Mouse (Mus musculus): ENCODE results near the gene Zfp423. TPM values are rescaled to one million over a fixed set of nuclear protein-coding genes. Genes with fewer than 3 reads are reported as not detected.

Gene Zfp423
- total and polyA plus RNA-seq, 2 experiments from 2014 or later: 1.9 to 7.9 TPM

GRCm38 (mm10) chr8:87915763-87916162 lies 43.6 kb downstream of the Zfp423 start:
- Histone ChIP-seq H3K4me3 (ENCODE audit: low read depth, low read length) (no peak overlapping the region), H3K4me1 (ENCODE audit: control insufficient read depth, insufficient read depth) (peaks cover 7% of the 10 kb centered on the region; the same call in 1 of the 2 replicates), H3K4me2 (ENCODE audit: low read depth, low read length) (no peak overlapping the region), H3K9ac (replicated peaks; ENCODE audit: low read depth, low read length) (no peak overlapping the region), H3K9me3 (replicated peaks; ENCODE audit: control insufficient read depth, low read length) (no peaks in the 10 kb centered on the region), H3K27me3 (ENCODE audit: control insufficient read depth, insufficient read depth, low read length) (no peaks in the 10 kb centered on the region), H3K36me3 (replicated peaks; ENCODE audit: control insufficient read depth, insufficient read depth, low read length) (no peaks in the 10 kb centered on the region), H3K27ac (ENCODE audit: low read depth) (no peak overlapping the region)
- WGBS: 62% methylated on average over 9 of the region's 9 CpGs
- TF ChIP-seq EP300 (IDR thresholded peaks at IDR 0.05; ENCODE audit: low read depth) (no peak; the same call in 1 of the 2 replicates), CTCF (IDR thresholded peaks at IDR 0.05; ENCODE audit: low read depth) (no peak)
- no peak for DNase-seq (ENCODE audit: low spot score)
- peak; percentile 31; the same call in 1 of the 2 replicates for ATAC-seq (ENCODE audit: insufficient read depth, low read depth)

- no peaks in the 10 kb centered on the region for H3K36me3 ChIP-seq (replicated peaks; ENCODE audit: control insufficient read depth, insufficient read depth, low read length)
- TF ChIP-seq CTCF (IDR thresholded peaks at IDR 0.05; ENCODE audit: low read depth): no peak
- TF ChIP-seq EP300 (IDR thresholded peaks at IDR 0.05; ENCODE audit: low read depth): no peak
- ATAC-seq (ENCODE audit: insufficient read depth, low read depth) (no peak), DNase-seq (ENCODE audit: low spot score) (no peak)
- 43% methylated on average over 6 of the region's 6 CpGs for WGBS
- H3K27me3 ChIP-seq (ENCODE audit: control insufficient read depth, insufficient read depth, low read length): no peaks in the 10 kb centered on the region
- H3K9me3 ChIP-seq (replicated peaks; ENCODE audit: control insufficient read depth, low read length): no peaks in the 10 kb centered on the region
- no peak overlapping the region for H3K4me3 ChIP-seq (ENCODE audit: low read depth, low read length)
- H3K27ac ChIP-seq (ENCODE audit: low read depth): no peak overlapping the region
- H3K9ac ChIP-seq (replicated peaks; ENCODE audit: low read depth, low read length): no peak overlapping the region
- peaks cover 7% of the 10 kb centered on the region; the same call in 1 of the 2 replicates for H3K4me1 ChIP-seq (ENCODE audit: control insufficient read depth, insufficient read depth)
- no peak overlapping the region for H3K4me2 ChIP-seq (ENCODE audit: low read depth, low read length)
Observed at GRCm38 (mm10) chr8:87914247-87914967, 45.0 kb downstream of the Zfp423 start.

- TF ChIP-seq CTCF (IDR thresholded peaks at IDR 0.05; ENCODE audit: low read depth) (no peak), EP300 (IDR thresholded peaks at IDR 0.05; ENCODE audit: low read depth) (no peak)
- Histone ChIP-seq H3K36me3 (replicated peaks; ENCODE audit: control insufficient read depth, insufficient read depth, low read length) (no peaks in the 10 kb centered on the region), H3K4me2 (ENCODE audit: low read depth, low read length) (no peak overlapping the region), H3K27me3 (ENCODE audit: control insufficient read depth, insufficient read depth, low read length) (no peaks in the 10 kb centered on the region), H3K9ac (replicated peaks; ENCODE audit: low read depth, low read length) (no peak overlapping the region), H3K4me3 (ENCODE audit: low read depth, low read length) (no peak overlapping the region), H3K27ac (ENCODE audit: low read depth) (no peak overlapping the region), H3K9me3 (replicated peaks; ENCODE audit: control insufficient read depth, low read length) (no peaks in the 10 kb centered on the region), H3K4me1 (ENCODE audit: control insufficient read depth, insufficient read depth) (no peaks in the 10 kb centered on the region)
- DNase-seq (ENCODE audit: low spot score) (no peak), ATAC-seq (ENCODE audit: insufficient read depth, low read depth) (no peak)
- WGBS: 56% methylated on average over 2 of the region's 2 CpGs
Observed at GRCm38 (mm10) chr8:87908940-87909339, 50.5 kb downstream of the Zfp423 start.

- WGBS: 81% methylated on average over 5 of the region's 5 CpGs
- H3K27me3 ChIP-seq (ENCODE audit: control insufficient read depth, insufficient read depth, low read length): no peaks in the 10 kb centered on the region
- H3K9me3 ChIP-seq (replicated peaks; ENCODE audit: control insufficient read depth, low read length): no peaks in the 10 kb centered on the region
- H3K4me1 ChIP-seq (ENCODE audit: control insufficient read depth, insufficient read depth): no peaks in the 10 kb centered on the region
- DNase-seq (ENCODE audit: low spot score) (no peak), ATAC-seq (ENCODE audit: insufficient read depth, low read depth) (no peak)
- H3K4me2 ChIP-seq (ENCODE audit: low read depth, low read length): no peak overlapping the region
- no peaks in the 10 kb centered on the region for H3K36me3 ChIP-seq (replicated peaks; ENCODE audit: control insufficient read depth, insufficient read depth, low read length)
- TF ChIP-seq CTCF (IDR thresholded peaks at IDR 0.05; ENCODE audit: low read depth): no peak
- no peak for TF ChIP-seq EP300 (IDR thresholded peaks at IDR 0.05; ENCODE audit: low read depth)
- no peak overlapping the region for H3K9ac ChIP-seq (replicated peaks; ENCODE audit: low read depth, low read length)
- no peak overlapping the region for H3K4me3 ChIP-seq (ENCODE audit: low read depth, low read length)
- H3K27ac ChIP-seq (ENCODE audit: low read depth): no peak overlapping the region
Observed at GRCm38 (mm10) chr8:87905404-87905803, 54.0 kb downstream of the Zfp423 start.

- Histone ChIP-seq H3K36me3 (replicated peaks; ENCODE audit: control insufficient read depth, insufficient read depth, low read length) (no peaks in the 10 kb centered on the region), H3K9ac (replicated peaks; ENCODE audit: low read depth, low read length) (no peak overlapping the region), H3K27me3 (ENCODE audit: control insufficient read depth, insufficient read depth, low read length) (no peaks in the 10 kb centered on the region), H3K27ac (ENCODE audit: low read depth) (no peak overlapping the region), H3K4me2 (ENCODE audit: low read depth, low read length) (no peak overlapping the region), H3K4me1 (ENCODE audit: control insufficient read depth, insufficient read depth) (no peaks in the 10 kb centered on the region), H3K4me3 (ENCODE audit: low read depth, low read length) (no peak overlapping the region), H3K9me3 (replicated peaks; ENCODE audit: control insufficient read depth, low read length) (no peaks in the 10 kb centered on the region)
- 82% methylated on average over 5 of the region's 5 CpGs for WGBS
- DNase-seq (ENCODE audit: low spot score) (no peak), ATAC-seq (ENCODE audit: insufficient read depth, low read depth) (no peak)
- TF ChIP-seq EP300 (IDR thresholded peaks at IDR 0.05; ENCODE audit: low read depth) (no peak), CTCF (IDR thresholded peaks at IDR 0.05; ENCODE audit: low read depth) (no peak)
Observed at GRCm38 (mm10) chr8:87904108-87904507, 55.3 kb downstream of the Zfp423 start.

Measured in heart, postnatal 0 days (tissue).